Mouse (Mus musculus) liver, embryonic 16.5 days (tissue): Measurements from ENCODE around the gene Fam198b. TPM values are rescaled to one million over a fixed set of nuclear protein-coding genes. Genes with fewer than 3 reads are reported as not detected.

Source experiments
- ATAC-seq: fragments of 200-750 bp; cut with Nextera tagmentation; 2 replicates; pipeline ENCODE4 v1.8.0; 2017; ENCODE audit warnings: low read depth, mild to moderate bottlenecking, moderate number of reproducible peaks, moderate library complexity
- H3K27ac ChIP-seq: fragments of 300-500 bp; sonication (generic); 2 replicates; pipeline ENCODE4 v1.5.1; 2014; ENCODE audit warnings: mild to moderate bottlenecking, low read length
- H3K27me3 ChIP-seq: fragments of 300-500 bp; sonication (generic); 2 replicates; pipeline ENCODE4 v1.6.1; 2014; ENCODE audit warnings: low read depth, low read length, mixed read lengths; ENCODE audit not compliant: control insufficient read depth, insufficient read depth
- H3K36me3 ChIP-seq: fragments of 300-500 bp; sonication (generic); 2 replicates; pipeline ENCODE4 v1.6.1; 2014; ENCODE audit warnings: mild to moderate bottlenecking; ENCODE audit not compliant: control insufficient read depth, insufficient read depth
- H3K4me1 ChIP-seq: fragments of 300-500 bp; sonication (generic); 2 replicates; pipeline ENCODE4 v1.6.1; 2014; ENCODE audit warnings: low read depth, low read length, mixed read lengths; ENCODE audit not compliant: control insufficient read depth
- H3K4me2 ChIP-seq: fragments of 300-500 bp; sonication (generic); 2 replicates; pipeline ENCODE4 v1.6.1; 2014; ENCODE audit warnings: low read depth, low read length, mixed read lengths
- H3K4me3 ChIP-seq: fragments of 300-500 bp; sonication (generic); 2 replicates; pipeline ENCODE4 v1.5.1; 2014; ENCODE audit warnings: low read depth, mild to moderate bottlenecking, low read length
- H3K9ac ChIP-seq: fragments of 300-500 bp; sonication (generic); 2 replicates; pipeline ENCODE4 v1.6.1; 2014; ENCODE audit warnings: low read depth, low read length
- H3K9me3 ChIP-seq: fragments of 300-500 bp; sonication (generic); replicated peaks from 2 replicates; pipeline ENCODE4 v1.6.1; 2016; ENCODE audit warnings: low read length; ENCODE audit not compliant: control insufficient read depth
- whole genome bisulfite sequencing: fragments of 180-500 bp; shearing (Covaris S2); extraction: QIAGEN DNeasy Blood & Tissue Kit; methylation state at CpG from one replicate; pipeline ENCODE4 v1.1.7; 2014; ENCODE audit not compliant: insufficient replicate concordance; 5-methylcytosine and 5-hydroxymethylcytosine counted together
- polyA plus RNA-seq: library from polyadenylated mRNA; unstranded; fragments of >200 nt; fragmentation: Nextera tagmentation; extraction: Ambion mirVana; gene quantifications from 2 replicates; pipeline ENCODE4 v1.2.1, GENCODE M21; 2015

Gene Fam198b
- polyA plus RNA-seq, 1 experiment from 2014 or later, result 0.83 TPM

DNA sequence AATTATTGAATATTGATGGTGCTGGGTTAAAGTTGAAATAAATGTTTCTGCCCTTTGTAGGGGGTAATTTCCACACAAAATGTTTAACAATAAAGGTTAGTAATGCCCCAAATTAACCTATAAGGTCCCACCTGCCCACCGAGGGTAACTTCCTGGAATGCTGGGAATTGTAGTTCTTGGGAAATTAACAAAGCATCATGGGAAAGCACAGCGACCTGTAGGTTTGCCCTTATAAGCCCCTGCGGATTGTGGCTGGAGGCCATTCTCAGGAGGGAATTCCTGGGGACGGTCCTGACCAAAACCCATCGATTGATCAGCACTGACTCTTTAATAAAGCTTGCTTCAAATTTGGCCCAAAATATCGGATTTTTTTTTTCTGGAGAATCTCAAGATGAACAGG, 33.7 kb upstream of the Fam198b start:
- no peak overlapping the region for H3K27ac ChIP-seq
- H3K9me3 ChIP-seq, result no peaks in the 10 kb centered on the region
- H3K4me1 ChIP-seq, result peaks cover 14% of the 10 kb centered on the region
- no peak overlapping the region for H3K4me2 ChIP-seq
- no peak overlapping the region for H3K9ac ChIP-seq
- ATAC-seq, result no peak
- no peak overlapping the region for H3K4me3 ChIP-seq
- 43% methylated on average over 6 of the region's 6 CpGs for WGBS
- H3K36me3 ChIP-seq, result no peaks in the 10 kb centered on the region
- no peaks in the 10 kb centered on the region for H3K27me3 ChIP-seq

DNA sequence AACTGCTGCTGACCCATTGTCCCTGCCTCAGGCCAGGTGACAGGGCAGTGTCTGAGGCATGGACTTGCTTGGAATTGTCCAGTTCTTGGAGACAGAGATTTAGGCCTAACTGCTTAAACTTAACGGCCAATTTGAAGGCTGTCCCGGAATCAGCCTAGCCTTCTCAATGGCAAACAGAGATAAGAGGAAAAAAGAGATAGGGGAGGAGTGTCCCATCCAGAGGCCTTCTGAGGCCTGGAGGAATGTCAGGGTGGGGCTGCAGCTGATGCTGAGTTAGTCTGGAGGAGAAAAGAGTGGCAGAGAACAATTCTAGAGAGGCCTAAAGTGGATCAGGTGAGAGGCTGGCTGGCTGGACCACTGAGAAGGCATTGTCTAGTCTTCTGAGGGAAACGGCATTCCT, 32.2 kb upstream of the Fam198b start:
- ATAC-seq, result peak; percentile 53
- no peak overlapping the region for H3K4me3 ChIP-seq
- 42% methylated on average over 3 of the region's 3 CpGs for WGBS
- no peak overlapping the region for H3K4me2 ChIP-seq
- no peak overlapping the region for H3K27ac ChIP-seq
- H3K9ac ChIP-seq, result no peak overlapping the region
- peaks cover 14% of the 10 kb centered on the region for H3K4me1 ChIP-seq
- no peaks in the 10 kb centered on the region for H3K36me3 ChIP-seq
- H3K9me3 ChIP-seq, result no peaks in the 10 kb centered on the region
- H3K27me3 ChIP-seq, result no peaks in the 10 kb centered on the region

DNA sequence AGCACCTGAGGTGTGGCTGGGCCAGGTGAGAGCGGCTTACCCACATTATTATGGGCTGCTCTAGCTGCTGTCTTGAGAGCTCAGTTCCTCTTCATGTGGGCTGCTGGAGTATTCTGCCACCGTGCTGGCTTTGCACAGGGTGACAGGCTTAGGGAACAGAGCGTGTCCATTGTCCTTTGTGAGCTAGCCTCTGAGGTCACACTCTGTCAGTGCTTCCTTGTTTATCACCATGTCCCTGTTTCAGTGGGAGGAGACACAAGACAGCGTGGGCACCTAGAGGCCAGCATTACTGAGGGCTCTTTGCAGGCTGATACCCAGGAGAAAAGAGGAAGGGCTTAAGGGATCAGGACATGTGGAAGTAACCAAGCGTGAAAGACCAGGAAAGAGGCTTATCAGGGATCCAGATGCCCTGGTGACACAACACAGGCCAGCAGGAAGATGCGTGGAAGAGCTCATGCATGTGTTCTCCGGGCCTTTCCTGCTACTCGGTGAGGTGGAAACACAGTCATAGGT, 31.6 kb upstream of the Fam198b start, which contains the start of gene Tmem144:
TSS of gene Tmem144 (minus strand) at position 120 of the 513 bp plus-strand sequence.
- Histone ChIP-seq H3K9ac (no peak within 1 kb of the TSS), H3K36me3 (no peaks in the 10 kb centered on the region), H3K9me3 (no peaks in the 10 kb centered on the region), H3K27ac (no peak within 1 kb of the TSS), H3K4me3 (no peak within 1 kb of the TSS), H3K4me1 (peaks cover 14% of the 10 kb centered on the region), H3K4me2 (no peak within 1 kb of the TSS), H3K27me3 (no peaks in the 10 kb centered on the region)
- peak; percentile 31; the same call in 1 of the 2 replicates for ATAC-seq
- 31% methylated on average over 8 of the region's 8 CpGs for WGBS

DNA sequence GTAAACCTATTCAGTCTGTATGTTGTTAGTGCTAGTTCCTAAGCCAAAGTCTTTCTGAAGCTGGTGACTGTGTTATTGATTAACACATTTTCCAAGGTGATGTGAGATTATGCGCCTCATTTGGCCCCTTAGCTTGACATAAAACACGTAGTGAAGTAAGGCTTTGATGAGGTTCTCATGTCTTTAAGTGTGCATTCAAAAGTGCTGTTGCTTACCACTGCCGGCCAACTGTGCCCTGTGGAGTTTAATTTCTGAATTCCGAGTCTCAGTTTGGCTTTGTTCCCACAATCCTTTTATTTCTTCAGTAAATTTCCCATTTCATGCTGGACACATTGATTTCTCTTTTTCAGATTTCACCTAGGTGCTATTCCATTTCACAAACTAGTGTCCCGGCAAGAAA, 26.6 kb upstream of the Fam198b start:
- Histone ChIP-seq H3K36me3 (no peaks in the 10 kb centered on the region), H3K4me3 (no peak overlapping the region), H3K27me3 (no peaks in the 10 kb centered on the region), H3K9me3 (no peaks in the 10 kb centered on the region), H3K4me2 (no peak overlapping the region), H3K27ac (no peak overlapping the region), H3K9ac (no peak overlapping the region), H3K4me1 (peaks cover 2% of the 10 kb centered on the region; the same call in 1 of the 2 replicates)
- 59% methylated on average over 5 of the region's 5 CpGs for WGBS
- no peak for ATAC-seq

DNA sequence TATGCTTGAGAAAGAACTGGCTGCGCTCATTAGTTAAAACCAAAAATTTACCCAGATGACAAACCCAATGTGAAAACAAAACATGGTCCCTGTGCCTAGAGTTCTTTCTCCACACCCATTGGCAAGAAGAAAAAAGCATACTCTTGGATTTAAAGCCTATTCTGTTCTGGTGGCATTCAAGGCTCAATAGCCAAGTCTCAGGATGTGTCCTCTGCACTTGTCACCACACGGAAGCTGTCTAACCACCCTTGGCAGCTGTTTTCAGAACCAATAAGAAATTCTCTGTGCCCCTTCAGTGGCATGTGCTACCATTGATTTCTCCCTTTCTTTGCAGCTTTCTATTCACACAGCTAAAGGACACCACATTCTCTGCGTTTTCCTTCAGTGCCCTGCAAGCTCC, 26.1 kb upstream of the Fam198b start:
- no peak overlapping the region for H3K4me3 ChIP-seq
- H3K9ac ChIP-seq, result no peak overlapping the region
- H3K4me2 ChIP-seq, result no peak overlapping the region
- H3K27me3 ChIP-seq, result no peaks in the 10 kb centered on the region
- no peaks in the 10 kb centered on the region for H3K4me1 ChIP-seq
- no peak for ATAC-seq
- WGBS, result 66% methylated on average over 3 of the region's 3 CpGs
- no peaks in the 10 kb centered on the region for H3K36me3 ChIP-seq
- no peaks in the 10 kb centered on the region for H3K9me3 ChIP-seq
- H3K27ac ChIP-seq, result no peak overlapping the region

DNA sequence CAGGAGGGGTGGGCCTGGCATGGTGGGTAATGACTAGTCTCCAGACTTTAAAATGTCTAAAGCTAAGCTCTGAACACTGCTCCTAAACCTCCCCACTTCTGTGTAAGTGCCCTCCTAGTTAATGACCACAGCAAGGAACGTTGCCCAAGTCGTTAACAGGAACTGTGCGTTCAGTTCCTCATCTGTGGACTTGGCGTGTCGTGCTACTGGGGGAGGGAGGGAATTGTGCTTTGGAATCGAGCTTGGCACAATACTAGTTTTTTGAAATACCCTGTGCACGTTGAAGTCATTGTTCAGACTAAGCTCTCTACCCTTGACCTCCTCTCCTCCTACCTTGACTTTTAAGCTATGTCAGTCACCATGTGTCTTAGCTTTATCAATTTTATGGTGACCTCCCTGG, 19.5 kb upstream of the Fam198b start:
- no peaks in the 10 kb centered on the region for H3K36me3 ChIP-seq
- no peaks in the 10 kb centered on the region for H3K27me3 ChIP-seq
- H3K4me2 ChIP-seq, result no peak overlapping the region
- no peak overlapping the region for H3K4me3 ChIP-seq
- H3K9me3 ChIP-seq, result no peaks in the 10 kb centered on the region
- H3K4me1 ChIP-seq, result no peaks in the 10 kb centered on the region
- WGBS, result 15% methylated on average over 7 of the region's 7 CpGs
- no peak overlapping the region for H3K9ac ChIP-seq
- no peak for ATAC-seq
- no peak overlapping the region for H3K27ac ChIP-seq

DNA sequence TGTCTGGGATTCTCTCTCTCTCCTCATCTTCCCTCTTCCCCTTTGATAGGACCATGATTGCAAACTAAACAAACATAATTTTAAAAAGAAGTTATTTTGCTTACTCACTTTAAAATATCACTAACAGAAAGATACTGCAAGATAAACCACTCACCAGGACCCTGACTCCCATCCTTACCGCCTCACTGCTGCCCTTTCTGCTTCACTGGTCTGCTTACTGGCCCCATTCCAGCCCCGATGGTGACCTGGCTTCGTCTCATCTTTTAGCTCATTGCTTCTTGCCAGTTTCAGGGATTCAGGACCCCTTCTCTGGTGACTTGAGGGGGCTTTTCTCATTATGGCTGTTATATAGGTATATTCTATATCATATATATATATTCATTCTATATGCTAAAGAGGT, 18.2 kb upstream of the Fam198b start:
- Histone ChIP-seq H3K4me2 (no peak overlapping the region), H3K27ac (no peak overlapping the region), H3K9me3 (no peaks in the 10 kb centered on the region), H3K36me3 (no peaks in the 10 kb centered on the region), H3K4me1 (no peaks in the 10 kb centered on the region), H3K27me3 (no peaks in the 10 kb centered on the region), H3K9ac (no peak overlapping the region), H3K4me3 (no peak overlapping the region)
- no peak for ATAC-seq
- 60% methylated on average over 3 of the region's 3 CpGs for WGBS

DNA sequence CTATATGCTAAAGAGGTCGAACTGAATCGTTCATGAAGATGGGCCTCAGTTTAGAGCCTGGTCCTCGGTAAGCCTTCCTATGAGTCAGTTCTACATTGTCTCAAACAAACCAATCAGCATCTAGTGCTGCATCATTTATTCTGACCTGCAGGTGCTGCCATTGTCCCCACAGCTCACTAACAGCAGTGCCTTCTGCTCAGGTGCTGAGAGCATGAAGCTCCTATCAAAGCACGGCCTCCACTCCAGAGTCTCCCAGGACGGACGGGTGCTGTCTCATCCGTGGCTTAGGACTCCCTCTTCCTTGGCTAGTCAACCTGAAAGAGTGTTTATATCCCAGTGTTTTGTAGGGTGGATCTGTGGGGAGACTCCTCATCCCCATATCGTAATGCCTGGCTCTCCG, 17.8 kb upstream of the Fam198b start:
- no peak overlapping the region for H3K4me2 ChIP-seq
- H3K4me3 ChIP-seq, result no peak overlapping the region
- WGBS, result 57% methylated on average over 9 of the region's 9 CpGs
- ATAC-seq, result no peak
- H3K9ac ChIP-seq, result no peak overlapping the region
- H3K27me3 ChIP-seq, result no peaks in the 10 kb centered on the region
- no peaks in the 10 kb centered on the region for H3K36me3 ChIP-seq
- H3K27ac ChIP-seq, result no peak overlapping the region
- H3K9me3 ChIP-seq, result no peaks in the 10 kb centered on the region
- no peaks in the 10 kb centered on the region for H3K4me1 ChIP-seq

DNA sequence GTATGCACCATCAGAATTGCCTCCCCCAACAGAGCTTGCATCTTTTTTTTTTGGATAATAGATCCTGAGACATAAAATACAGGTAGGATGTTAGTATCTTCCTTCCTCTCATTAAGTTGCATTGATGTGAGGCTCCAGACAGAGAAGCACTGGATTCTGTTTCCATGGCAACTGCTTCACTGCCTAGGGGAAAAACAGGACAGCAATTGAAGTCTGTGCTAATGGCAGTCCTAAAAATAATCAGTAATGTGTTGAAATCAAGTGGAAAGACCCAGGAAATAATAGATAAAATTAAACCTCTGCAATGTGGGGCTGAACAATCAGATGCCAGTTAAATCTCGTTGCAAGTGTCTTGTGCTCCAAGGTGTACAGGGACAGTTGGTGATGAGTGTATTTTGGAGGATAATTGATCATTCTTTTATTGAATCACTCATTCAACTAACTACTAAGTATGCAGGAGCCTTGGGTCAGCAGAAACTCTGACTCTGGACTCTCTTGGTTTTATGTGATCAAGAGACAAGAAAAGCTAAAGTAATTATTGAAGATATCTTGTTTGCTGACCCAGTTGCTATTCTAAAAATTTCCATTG, 17.1 kb upstream of the Fam198b start:
- no peak overlapping the region for H3K9ac ChIP-seq
- H3K4me3 ChIP-seq, result no peak overlapping the region
- WGBS, result 35% methylated on average over 1 of the region's 1 CpGs
- ATAC-seq, result no peak
- no peaks in the 10 kb centered on the region for H3K36me3 ChIP-seq
- H3K4me1 ChIP-seq, result no peaks in the 10 kb centered on the region
- H3K27me3 ChIP-seq, result no peaks in the 10 kb centered on the region
- H3K27ac ChIP-seq, result no peak overlapping the region
- no peak overlapping the region for H3K4me2 ChIP-seq
- no peaks in the 10 kb centered on the region for H3K9me3 ChIP-seq
